8 mouse cellular contexts compared by ENCODE assay signal in the genomic region with DNA sequence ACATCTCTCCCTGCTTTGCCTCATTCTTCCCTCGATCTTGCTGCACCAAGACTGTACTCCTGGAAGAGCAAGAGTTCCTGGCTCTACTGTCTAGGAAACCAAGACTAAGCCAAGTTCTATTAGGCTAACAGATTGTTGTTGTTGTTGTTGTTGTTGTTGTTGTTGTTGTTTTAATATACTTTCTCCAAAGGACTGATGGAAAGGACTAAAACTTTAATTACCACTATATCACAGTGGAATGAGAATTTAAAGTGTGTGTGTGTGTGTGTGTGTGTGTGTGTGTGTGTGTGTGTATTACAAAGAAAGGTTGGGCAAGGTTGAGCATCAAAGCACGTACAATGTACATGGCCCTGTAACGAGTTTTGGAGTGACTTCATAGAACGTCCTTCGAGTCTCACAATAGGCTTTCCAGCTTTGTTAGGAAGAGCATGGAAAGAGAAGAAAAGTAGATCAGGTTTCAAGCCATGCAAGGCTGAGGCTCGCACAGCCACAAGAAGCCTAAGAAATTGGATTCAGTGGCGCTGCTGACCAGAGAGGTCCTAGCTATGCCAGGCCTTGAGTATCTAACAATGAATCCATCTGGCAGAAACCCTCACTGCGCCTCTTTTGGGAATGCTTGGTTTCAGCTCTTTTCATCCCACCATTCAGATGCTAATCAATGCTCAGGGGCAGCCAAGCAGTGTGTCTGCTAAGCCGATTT. TPM values are rescaled to one million over a fixed set of nuclear protein-coding genes. Genes with fewer than 3 reads are reported as not detected.
DNase-seq lines count a peak whose midpoint lies in the region; ATAC-seq and TF ChIP-seq lines count a peak whose summit lies in the region.
"Had no signal": no experiment of that assay in that cellular context is flagged by ENCODE, and none has a peak within 500 bp of the region (broad histone marks: within the 10 kb centered on the region; RNA-seq: fewer than 3 reads in every experiment).

No protein-coding gene starts in this region.

- H3K9ac ChIP-seq in hindbrain, embryonic 15.5 days = no peak overlapping the region
- H3K9ac ChIP-seq in midbrain, postnatal 0 days (replicated peaks; ENCODE audit: low read length, poor library complexity, severe bottlenecking) = no peak overlapping the region

- no peaks in the 10 kb centered on the region for H3K27me3 ChIP-seq in hindbrain, embryonic 15.5 days
- no peaks in the 10 kb centered on the region for H3K27me3 ChIP-seq in midbrain, postnatal 0 days (ENCODE audit: insufficient read depth, low read length)

- intact Hi-C loops in gastrocnemius, postnatal 14 days (cut with DNase I; ENCODE audit: low total_unique reads) = no loop called here
- intact Hi-C loops in gastrocnemius, adult 2 months (cut with DNase I) = no loop called here

- no peaks in the 10 kb centered on the region for H3K36me3 ChIP-seq in hindbrain, embryonic 15.5 days
- no peaks in the 10 kb centered on the region for H3K36me3 ChIP-seq in midbrain, postnatal 0 days (ENCODE audit: insufficient read depth, low read length)

- ATAC-seq in hindbrain, embryonic 15.5 days (ENCODE audit: low FRiP score, low read depth) = peak; percentile 72
- peak; percentile 79 for ATAC-seq in midbrain, postnatal 0 days (ENCODE audit: low FRiP score)

- peak; percentile 81 for DNase-seq in ZHBTc4 (ENCODE audit: low read depth, low spot score)
- DNase-seq in embryo, embryonic 9.5 days (ENCODE audit: extremely low spot score) = peak; percentile 59
- peak; percentile 91 for DNase-seq in midbrain, postnatal 0 days (ENCODE audit: low spot score)
- no peak for DNase-seq in gastrocnemius, postnatal 14 days
- no peak for DNase-seq in spleen, postnatal 14 days (ENCODE audit: low spot score in 2 of 2)
- DNase-seq in gastrocnemius, adult 2 months = no peak
- DNase-seq: lung, postnatal 10 days had no signal

- H3K27ac ChIP-seq in hindbrain, embryonic 15.5 days (replicated peaks) = peak overlapping the region; percentile 87
- peak overlapping the region; percentile 78 for H3K27ac ChIP-seq in midbrain, postnatal 0 days (ENCODE audit: low read depth, low read length)
- no peak overlapping the region for H3K27ac ChIP-seq in gastrocnemius, adult 2 months

- H3K4me1 ChIP-seq in hindbrain, embryonic 15.5 days (replicated peaks) = peaks cover 50% of the 10 kb centered on the region
- peaks cover 9% of the 10 kb centered on the region; the same call in 1 of the 2 replicates for H3K4me1 ChIP-seq in midbrain, postnatal 0 days (ENCODE audit: insufficient read depth, low read length)

- peak overlapping the region; percentile 33; the same call in 1 of the 2 replicates for H3K4me3 ChIP-seq in hindbrain, embryonic 15.5 days
- H3K4me3 ChIP-seq in midbrain, postnatal 0 days (ENCODE audit: low read depth, low read length) = 0 out of 2 replicates have a peak overlapping the region, but pooled peaks have one; percentile 0
- H3K4me3 ChIP-seq in gastrocnemius, adult 2 months = no peak overlapping the region

- no peak for TF ChIP-seq CTCF in midbrain, postnatal 0 days (IDR thresholded peaks at IDR 0.05)
- no peak for TF ChIP-seq CTCF in gastrocnemius, adult 2 months (IDR thresholded peaks at IDR 0.05)

- WGBS in hindbrain, embryonic 15.5 days = 9% methylated on average over 9 of the region's 9 CpGs
- 10% methylated on average over 9 of the region's 9 CpGs for WGBS in midbrain, postnatal 0 days

- H3K4me2 ChIP-seq in hindbrain, embryonic 15.5 days = peak overlapping the region; percentile 58
- H3K4me2 ChIP-seq in midbrain, postnatal 0 days (ENCODE audit: low read depth, low read length, poor library complexity, severe bottlenecking) = peak overlapping the region; percentile 47

- no peaks in the 10 kb centered on the region for H3K9me3 ChIP-seq in hindbrain, embryonic 15.5 days
- no peaks in the 10 kb centered on the region for H3K9me3 ChIP-seq in midbrain, postnatal 0 days (ENCODE audit: low read length)

RNA-seq across cellular contexts. Expression of gene Kif21a, which starts 31.4 kb away (rescaled TPM):
- polyA plus RNA-seq in hindbrain, embryonic 15.5 days (2015; fragmentation: Nextera tagmentation; extraction: Ambion mirVana) = 42.8 and 47.5 TPM in 2 replicates
- total RNA-seq in midbrain, postnatal 0 days (2014; rRNA removed) = 64.9 and 68.7 TPM in 2 replicates
- 28.4 and 33.2 TPM in 2 replicates for polyA plus RNA-seq in midbrain, postnatal 0 days (2015; fragmentation: Nextera tagmentation; extraction: Ambion mirVana)
- 1 to 10 TPM; 5.7 to 6.8 TPM for total RNA-seq in gastrocnemius, postnatal 14 days (2021)
- total RNA-seq in gastrocnemius, adult 2 months (2021) = 10 to 100 TPM; 18.3 to 23.5 TPM

Comparison
In these comparisons a context has a peak if more than half of its experiments do, and no peak if none do; other contexts are left out.
1. DNase-seq: peak in ZHBTc4 (single experiment), embryo, embryonic 9.5 days (single experiment) and midbrain, postnatal 0 days (single experiment); none in gastrocnemius, postnatal 14 days (single experiment), spleen, postnatal 14 days (0 of 2) and gastrocnemius, adult 2 months (single experiment).